Mouse (Mus musculus): ENCODE measurements at regions not wholly inside any gene's neighbourhood (a gene's known extent, or its start where the extent isn't known, plus 50 kb on each side); places are given as distances from the start of the nearest gene placed in this dataset.
"Not testable (repeated sequence)": the region's sequence is repeated elsewhere in the genome, so short reads cannot be mapped to it uniquely, and the experiment has no call there.

- no peak overlapping the region for H3K4me3 ChIP-seq (ENCODE audit: low read depth, low read length)
- DNase-seq (ENCODE audit: low spot score) (no peak), ATAC-seq (ENCODE audit: low FRiP score, low TSS enrichment) (no peak)
- H3K4me2 ChIP-seq (replicated peaks; ENCODE audit: low read depth), result no peak overlapping the region
- no peak overlapping the region for H3K9ac ChIP-seq (ENCODE audit: low read length)
- TF ChIP-seq CTCF (IDR thresholded peaks at IDR 0.05; ENCODE audit: low read depth) (no peak), EP300 (optimal IDR thresholded peaks at IDR 0.05) (no peak)
- H3K27ac ChIP-seq (replicated peaks), result no peak overlapping the region
- H3K4me1 ChIP-seq (replicated peaks; ENCODE audit: control insufficient read depth, insufficient read depth), result no peaks in the 10 kb centered on the region
- H3K9me3 ChIP-seq (ENCODE audit: control insufficient read depth, low read length), result no peaks in the 10 kb centered on the region
- no peaks in the 10 kb centered on the region for H3K36me3 ChIP-seq (ENCODE audit: control insufficient read depth, insufficient read depth, low read length)
- 70% methylated on average over 2 of the region's 2 CpGs for WGBS
- H3K27me3 ChIP-seq (ENCODE audit: control insufficient read depth, insufficient read depth, low read length), result no peaks in the 10 kb centered on the region
Observed at GRCm38 (mm10) chr13:4791139-4791538, 182.2 kb upstream of the Akr1e1 start.

- Histone ChIP-seq H3K9ac (ENCODE audit: low read length) (no peak overlapping the region), H3K9me3 (ENCODE audit: control insufficient read depth, low read length) (no peaks in the 10 kb centered on the region), H3K4me1 (replicated peaks; ENCODE audit: control insufficient read depth, insufficient read depth) (no peaks in the 10 kb centered on the region), H3K4me3 (ENCODE audit: low read depth, low read length) (no peak overlapping the region), H3K36me3 (ENCODE audit: control insufficient read depth, insufficient read depth, low read length) (no peaks in the 10 kb centered on the region), H3K27ac (replicated peaks) (no peak overlapping the region), H3K27me3 (ENCODE audit: control insufficient read depth, insufficient read depth, low read length) (no peaks in the 10 kb centered on the region), H3K4me2 (replicated peaks; ENCODE audit: low read depth) (no peak overlapping the region)
- TF ChIP-seq CTCF (IDR thresholded peaks at IDR 0.05; ENCODE audit: low read depth) (no peak), EP300 (optimal IDR thresholded peaks at IDR 0.05) (no peak)
- no peak for DNase-seq (ENCODE audit: low spot score)
- ATAC-seq (ENCODE audit: low FRiP score, low TSS enrichment), result no peak
- WGBS, result 65% methylated on average over 2 of the region's 2 CpGs
Observed at GRCm38 (mm10) chr13:4790414-4790813, 181.4 kb upstream of the Akr1e1 start.

- H3K9ac ChIP-seq (ENCODE audit: low read length), result no peak overlapping the region
- no peak for TF ChIP-seq EP300 (optimal IDR thresholded peaks at IDR 0.05)
- TF ChIP-seq CTCF (IDR thresholded peaks at IDR 0.05; ENCODE audit: low read depth), result no peak
- no peaks in the 10 kb centered on the region for H3K27me3 ChIP-seq (ENCODE audit: control insufficient read depth, insufficient read depth, low read length)
- no peaks in the 10 kb centered on the region for H3K9me3 ChIP-seq (ENCODE audit: control insufficient read depth, low read length)
- H3K27ac ChIP-seq (replicated peaks), result no peak overlapping the region
- no peaks in the 10 kb centered on the region for H3K36me3 ChIP-seq (ENCODE audit: control insufficient read depth, insufficient read depth, low read length)
- WGBS, result 70% methylated on average over 3 of the region's 3 CpGs
- no peak overlapping the region for H3K4me3 ChIP-seq (ENCODE audit: low read depth, low read length)
- ATAC-seq (ENCODE audit: low FRiP score, low TSS enrichment) (no peak), DNase-seq (ENCODE audit: low spot score) (no peak)
- no peaks in the 10 kb centered on the region for H3K4me1 ChIP-seq (replicated peaks; ENCODE audit: control insufficient read depth, insufficient read depth)
- H3K4me2 ChIP-seq (replicated peaks; ENCODE audit: low read depth), result no peak overlapping the region
Observed at GRCm38 (mm10) chr13:4783290-4783689, 174.3 kb upstream of the Akr1e1 start.

- H3K4me1 ChIP-seq (replicated peaks; ENCODE audit: control insufficient read depth, insufficient read depth); H3K36me3 ChIP-seq (ENCODE audit: control insufficient read depth, insufficient read depth, low read length); DNase-seq (ENCODE audit: low spot score); H3K4me3 ChIP-seq (ENCODE audit: low read depth, low read length); H3K27me3 ChIP-seq (ENCODE audit: control insufficient read depth, insufficient read depth, low read length); ATAC-seq (ENCODE audit: low FRiP score, low TSS enrichment); H3K27ac ChIP-seq (replicated peaks); H3K9ac ChIP-seq (ENCODE audit: low read length); H3K9me3 ChIP-seq (ENCODE audit: control insufficient read depth, low read length); H3K4me2 ChIP-seq (replicated peaks; ENCODE audit: low read depth): not testable (repeated sequence)
- 69% methylated on average over 3 of the region's 3 CpGs for WGBS
Observed at GRCm38 (mm10) chr13:4778264-4778823, 169.4 kb upstream of the Akr1e1 start.

GRCm38 (mm10) chr13:4776855-4777254 lies 167.9 kb upstream of the Akr1e1 start:
- peak; percentile 49 for DNase-seq (ENCODE audit: low spot score)
- H3K4me3 ChIP-seq (ENCODE audit: low read depth, low read length), result no peak overlapping the region
- no peaks in the 10 kb centered on the region for H3K27me3 ChIP-seq (ENCODE audit: control insufficient read depth, insufficient read depth, low read length)
- 32% methylated on average over 4 of the region's 4 CpGs for WGBS
- H3K4me1 ChIP-seq (replicated peaks; ENCODE audit: control insufficient read depth, insufficient read depth), result no peaks in the 10 kb centered on the region
- H3K36me3 ChIP-seq (ENCODE audit: control insufficient read depth, insufficient read depth, low read length), result no peaks in the 10 kb centered on the region
- H3K4me2 ChIP-seq (replicated peaks; ENCODE audit: low read depth), result no peak overlapping the region
- TF ChIP-seq CTCF (IDR thresholded peaks at IDR 0.05; ENCODE audit: low read depth), result peak; percentile 82
- TF ChIP-seq EP300 (optimal IDR thresholded peaks at IDR 0.05), result no peak
- no peak for ATAC-seq (ENCODE audit: low FRiP score, low TSS enrichment)
- H3K9me3 ChIP-seq (ENCODE audit: control insufficient read depth, low read length), result no peaks in the 10 kb centered on the region
- H3K27ac ChIP-seq (replicated peaks), result no peak overlapping the region
- no peak overlapping the region for H3K9ac ChIP-seq (ENCODE audit: low read length)

- DNase-seq (ENCODE audit: low spot score) (no peak), ATAC-seq (ENCODE audit: low FRiP score, low TSS enrichment) (no peak)
- Histone ChIP-seq H3K36me3 (ENCODE audit: control insufficient read depth, insufficient read depth, low read length) (no peaks in the 10 kb centered on the region), H3K9me3 (ENCODE audit: control insufficient read depth, low read length) (no peaks in the 10 kb centered on the region), H3K27ac (replicated peaks) (no peak overlapping the region; the same call in 1 of the 2 replicates), H3K27me3 (ENCODE audit: control insufficient read depth, insufficient read depth, low read length) (no peaks in the 10 kb centered on the region), H3K4me1 (replicated peaks; ENCODE audit: control insufficient read depth, insufficient read depth) (no peaks in the 10 kb centered on the region), H3K9ac (ENCODE audit: low read length) (no peak overlapping the region), H3K4me2 (replicated peaks; ENCODE audit: low read depth) (no peak overlapping the region), H3K4me3 (ENCODE audit: low read depth, low read length) (no peak overlapping the region)
- TF ChIP-seq CTCF (IDR thresholded peaks at IDR 0.05; ENCODE audit: low read depth) (no peak), EP300 (optimal IDR thresholded peaks at IDR 0.05) (no peak)
- WGBS, result 72% methylated on average over 2 of the region's 2 CpGs
Observed at GRCm38 (mm10) chr13:4772324-4772723, 163.3 kb upstream of the Akr1e1 start.

All from stomach, postnatal 0 days (tissue).